Mouse (Mus musculus) embryonic facial prominence, embryonic 10.5 days (tissue): ENCODE measurements around the gene Vwa8. TPM values are rescaled to one million over a fixed set of nuclear protein-coding genes. Genes with fewer than 3 reads are reported as not detected.
A peak's percentile ranks its signal among the peaks of the same experiment; 100 is the strongest.
"Not testable (repeated sequence)": the region's sequence is repeated elsewhere in the genome, so short reads cannot be mapped to it uniquely, and the experiment has no call there.

Experiments used
- DNase-seq: peaks from one replicate; pipeline ENCODE4 v3.0.0-alpha.2; 2017; ENCODE audit warnings: low spot score
- H3K27ac ChIP-seq: fragments of 300-500 bp; sonication (generic); replicated peaks from 2 replicates; pipeline ENCODE4 v1.5.1; 2016; ENCODE audit warnings: mild to moderate bottlenecking
- H3K27me3 ChIP-seq: fragments of 300-500 bp; sonication (generic); replicated peaks from 2 replicates; pipeline ENCODE4 v1.6.1; 2016; ENCODE audit warnings: low read depth, mild to moderate bottlenecking; ENCODE audit not compliant: poor library complexity, severe bottlenecking
- H3K36me3 ChIP-seq: fragments of 300-500 bp; sonication (generic); replicated peaks from 2 replicates; pipeline ENCODE4 v1.6.1; 2016; ENCODE audit warnings: mild to moderate bottlenecking, moderate library complexity
- H3K4me1 ChIP-seq: fragments of 300-500 bp; sonication (generic); 2 replicates; pipeline ENCODE4 v1.6.1; 2016
- H3K4me3 ChIP-seq: fragments of 300-500 bp; sonication (generic); 2 replicates; pipeline ENCODE4 v1.5.1; 2016; ENCODE audit warnings: mild to moderate bottlenecking, moderate library complexity
- H3K9me3 ChIP-seq: fragments of 300-500 bp; sonication (generic); 2 replicates; pipeline ENCODE4 v1.6.1; 2016; ENCODE audit warnings: mild to moderate bottlenecking
- WGBS: fragments of 180-500 bp; shearing (Covaris S2); methylation state at CpG from one replicate; pipeline ENCODE4 v1.1.7; 2016; 5-methylcytosine and 5-hydroxymethylcytosine counted together
- polyA plus RNA-seq: library from polyadenylated mRNA; unstranded; fragments of >200 nt; fragmentation: Nextera tagmentation; extraction: Ambion mirVana; gene quantifications from 2 replicates; pipeline ENCODE4 v1.2.1, GENCODE M21; 2016

Vwa8 gene
- polyA plus RNA-seq, 1 experiment from 2014 or later, result 7.4 TPM

- WGBS, result 84% methylated on average over 5 of the region's 5 CpGs
- not testable (repeated sequence) for H3K36me3 ChIP-seq, DNase-seq, H3K9me3 ChIP-seq, H3K27me3 ChIP-seq, H3K27ac ChIP-seq, H3K4me1 ChIP-seq, H3K4me3 ChIP-seq
These were observed 168.9 kb downstream of the Vwa8 start for GRCm38 (mm10) chr14:79017710-79018109.

- Histone ChIP-seq H3K27me3 (no peaks in the 10 kb centered on the region), H3K27ac (no peak overlapping the region), H3K9me3 (no peaks in the 10 kb centered on the region), H3K4me3 (no peak overlapping the region), H3K4me1 (peaks cover 8% of the 10 kb centered on the region; the same call in 1 of the 2 replicates), H3K36me3 (no peaks in the 10 kb centered on the region)
- no peak for DNase-seq
- WGBS, result 81% methylated on average over 4 of the region's 4 CpGs
These were observed 169.7 kb downstream of the Vwa8 start for GRCm38 (mm10) chr14:79018564-79018963.

- DNase-seq, result peak; percentile 17
- WGBS, result 70% methylated on average over 7 of the region's 7 CpGs
- Histone ChIP-seq H3K27ac (no peak overlapping the region), H3K4me1 (peaks cover 8% of the 10 kb centered on the region; the same call in 1 of the 2 replicates), H3K36me3 (no peaks in the 10 kb centered on the region), H3K4me3 (no peak overlapping the region), H3K9me3 (no peaks in the 10 kb centered on the region), H3K27me3 (no peaks in the 10 kb centered on the region)
These were observed 172.9 kb downstream of the Vwa8 start for GRCm38 (mm10) chr14:79021725-79022124.

- peaks cover 6% of the 10 kb centered on the region for H3K4me1 ChIP-seq
- 88% methylated on average over 3 of the region's 3 CpGs for WGBS
These were observed 180.2 kb downstream of the Vwa8 start for GRCm38 (mm10) chr14:79028996-79029575.

GRCm38 (mm10) chr14:79030715-79031114 lies 181.9 kb downstream of the Vwa8 start:
- no peaks in the 10 kb centered on the region for H3K9me3 ChIP-seq
- H3K27ac ChIP-seq, result no peak overlapping the region
- no peak for DNase-seq
- H3K36me3 ChIP-seq, result no peaks in the 10 kb centered on the region
- 90% methylated on average over 3 of the region's 3 CpGs for WGBS
- H3K27me3 ChIP-seq, result no peaks in the 10 kb centered on the region
- H3K4me1 ChIP-seq, result peaks cover 20% of the 10 kb centered on the region
- no peak overlapping the region for H3K4me3 ChIP-seq

More at GRCm38 (mm10) chr14:79028996-79029575, 180.2 kb downstream of the Vwa8 start:
- no peak overlapping the region for H3K4me3 ChIP-seq
- no peaks in the 10 kb centered on the region for H3K9me3 ChIP-seq
- no peak overlapping the region for H3K27ac ChIP-seq
- no peaks in the 10 kb centered on the region for H3K36me3 ChIP-seq
- no peaks in the 10 kb centered on the region for H3K27me3 ChIP-seq
- no peak for DNase-seq

GRCm38 (mm10) chr14:79031230-79031740 lies 182.4 kb downstream of the Vwa8 start:
- no peak for DNase-seq
- H3K36me3 ChIP-seq, result no peaks in the 10 kb centered on the region
- 90% methylated on average over 8 of the region's 8 CpGs for WGBS
- H3K27ac ChIP-seq, result no peak overlapping the region
- no peaks in the 10 kb centered on the region for H3K27me3 ChIP-seq
- no peaks in the 10 kb centered on the region for H3K9me3 ChIP-seq
- peaks cover 21% of the 10 kb centered on the region for H3K4me1 ChIP-seq
- no peak overlapping the region for H3K4me3 ChIP-seq

- Histone ChIP-seq H3K9me3 (no peaks in the 10 kb centered on the region), H3K4me3 (no peak overlapping the region), H3K27me3 (no peaks in the 10 kb centered on the region), H3K27ac (no peak overlapping the region), H3K36me3 (no peaks in the 10 kb centered on the region), H3K4me1 (peaks cover 21% of the 10 kb centered on the region)
- whole genome bisulfite sequencing, result 59% methylated on average over 6 of the region's 6 CpGs
- no peak for DNase-seq
These were observed 184.5 kb downstream of the Vwa8 start for GRCm38 (mm10) chr14:79033396-79033795.

- H3K4me3 ChIP-seq, result no peak overlapping the region
- WGBS, result 68% methylated on average over 9 of the region's 9 CpGs
- no peaks in the 10 kb centered on the region for H3K27me3 ChIP-seq
- peaks cover 21% of the 10 kb centered on the region for H3K4me1 ChIP-seq
- peak overlapping the region; percentile 57; the same call in 1 of the 2 replicates for H3K27ac ChIP-seq
- H3K36me3 ChIP-seq, result no peaks in the 10 kb centered on the region
- DNase-seq, result no peak
- H3K9me3 ChIP-seq, result no peaks in the 10 kb centered on the region
These were observed 185.7 kb downstream of the Vwa8 start for GRCm38 (mm10) chr14:79034511-79034913.

GRCm38 (mm10) chr14:79035575-79035974 lies 186.7 kb downstream of the Vwa8 start:
- H3K4me3 ChIP-seq, result no peak overlapping the region
- DNase-seq, result no peak
- peaks cover 21% of the 10 kb centered on the region for H3K4me1 ChIP-seq
- no peaks in the 10 kb centered on the region for H3K9me3 ChIP-seq
- H3K27me3 ChIP-seq, result no peaks in the 10 kb centered on the region
- 85% methylated on average over 9 of the region's 9 CpGs for WGBS
- no peak overlapping the region for H3K27ac ChIP-seq
- no peaks in the 10 kb centered on the region for H3K36me3 ChIP-seq

GRCm38 (mm10) chr14:79047186-79047585 lies 198.3 kb downstream of the Vwa8 start:
- H3K4me1 ChIP-seq, result no peaks in the 10 kb centered on the region
- H3K4me3 ChIP-seq, result no peak overlapping the region
- no peaks in the 10 kb centered on the region for H3K36me3 ChIP-seq
- 85% methylated on average over 2 of the region's 2 CpGs for whole genome bisulfite sequencing
- no peak for DNase-seq
- no peak overlapping the region for H3K27ac ChIP-seq
- no peaks in the 10 kb centered on the region for H3K27me3 ChIP-seq
- no peaks in the 10 kb centered on the region for H3K9me3 ChIP-seq

GRCm38 (mm10) chr14:79047956-79048355 lies 199.1 kb downstream of the Vwa8 start:
- H3K27ac ChIP-seq, result no peak overlapping the region

GRCm38 (mm10) chr14:79049544-79049943 lies 200.7 kb downstream of the Vwa8 start:
- Histone ChIP-seq H3K27me3 (no peaks in the 10 kb centered on the region), H3K36me3 (no peaks in the 10 kb centered on the region), H3K27ac (no peak overlapping the region), H3K4me1 (no peaks in the 10 kb centered on the region), H3K9me3 (no peaks in the 10 kb centered on the region), H3K4me3 (no peak overlapping the region)
- DNase-seq, result no peak
- WGBS, result 81% methylated on average over 11 of the region's 11 CpGs

More at GRCm38 (mm10) chr14:79047956-79048355, 199.1 kb downstream of the Vwa8 start:
- no peaks in the 10 kb centered on the region for H3K36me3 ChIP-seq
- no peak for DNase-seq
- no peaks in the 10 kb centered on the region for H3K27me3 ChIP-seq
- 84% methylated on average over 6 of the region's 6 CpGs for WGBS
- no peaks in the 10 kb centered on the region for H3K4me1 ChIP-seq
- no peak overlapping the region for H3K4me3 ChIP-seq
- no peaks in the 10 kb centered on the region for H3K9me3 ChIP-seq

GRCm38 (mm10) chr14:79065636-79066035 lies 216.8 kb downstream of the Vwa8 start:
- H3K27ac ChIP-seq, result no peak overlapping the region
- no peaks in the 10 kb centered on the region for H3K9me3 ChIP-seq
- 91% methylated on average over 3 of the region's 3 CpGs for WGBS
- no peaks in the 10 kb centered on the region for H3K27me3 ChIP-seq
- H3K4me3 ChIP-seq, result no peak overlapping the region
- no peaks in the 10 kb centered on the region for H3K36me3 ChIP-seq
- DNase-seq, result no peak
- H3K4me1 ChIP-seq, result no peaks in the 10 kb centered on the region
